Mouse (Mus musculus): ENCODE measurements around the gene Shq1. TPM values are rescaled to one million over a fixed set of nuclear protein-coding genes. Genes with fewer than 3 reads are reported as not detected.

Shq1 gene
- polyA plus RNA-seq (2014; fragmentation: Illumina TruSeq; extraction: RNeasy Lipid Tissue Mini Kit (QIAGEN cat#74804); ENCODE audit: low read depth, low replicate concordance) = 3.8 TPM

DNA sequence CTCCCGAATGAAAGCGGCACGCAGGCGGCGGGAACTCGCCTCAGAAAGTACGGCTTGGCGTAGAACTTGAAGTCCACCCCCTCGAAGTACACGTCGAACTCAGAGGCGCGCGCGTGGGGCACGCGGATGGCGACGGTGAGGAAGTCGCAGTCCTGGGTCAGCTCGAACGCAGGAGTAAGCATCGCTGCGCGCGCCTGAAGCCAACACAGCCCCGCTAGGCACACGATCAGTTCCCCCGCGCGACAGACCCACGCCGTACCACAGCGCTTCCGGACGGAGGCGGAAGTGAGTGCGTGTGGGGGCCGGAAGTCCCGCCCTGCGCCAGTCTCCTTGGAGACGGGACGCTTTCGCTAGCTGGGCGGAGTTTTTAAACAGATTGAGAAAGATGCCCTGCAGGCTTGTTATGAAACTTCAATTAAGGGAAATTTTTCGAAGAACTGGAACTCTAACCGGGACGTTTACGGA, at the start of gene Shq1:
Gene Shq1, minus strand, starts transcription at position 278 of the 465 bp plus-strand sequence.

DNA sequence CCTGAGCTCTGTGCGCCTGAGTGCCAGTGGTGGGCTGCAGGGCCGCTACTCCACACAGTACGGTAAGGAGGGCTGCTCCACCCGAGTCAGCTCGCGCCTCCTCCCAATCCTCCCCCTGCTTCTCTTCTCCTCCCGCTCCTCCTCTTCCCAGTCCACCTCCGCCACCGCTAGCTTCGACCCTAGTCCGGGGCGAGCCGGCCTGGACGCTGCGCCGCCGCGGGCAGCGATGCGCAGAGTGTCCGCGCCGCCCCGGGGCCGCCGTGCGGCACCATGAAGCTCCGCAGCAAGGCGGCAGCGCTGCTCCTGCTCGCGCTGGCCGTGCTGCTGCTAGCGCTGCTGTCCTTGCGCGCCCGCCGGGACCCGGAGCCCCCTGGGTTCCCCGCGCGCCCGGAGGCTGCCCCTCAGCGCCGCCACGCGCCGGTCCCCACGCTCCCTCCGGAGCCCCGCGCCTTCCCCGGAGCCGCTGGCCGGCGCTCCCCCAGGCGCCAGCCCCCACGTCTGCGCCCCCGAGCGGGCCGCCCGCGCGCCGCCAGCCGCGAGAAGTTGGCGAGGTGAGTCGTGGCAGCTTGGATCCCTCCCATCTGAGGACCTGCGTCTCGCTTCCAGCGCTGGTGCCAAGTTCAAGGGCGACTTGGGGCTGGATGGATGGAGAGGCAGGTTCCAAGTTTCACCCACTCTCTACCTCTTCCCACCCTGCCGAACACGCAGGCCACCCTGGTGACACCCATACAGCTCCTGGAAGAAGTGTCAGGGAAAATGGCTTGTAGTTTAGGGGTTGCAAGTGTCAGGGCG, 33.8 kb upstream of the Shq1 start, which contains the start of gene Gxylt2:
Gene Gxylt2, plus strand, starts transcription at position 161 of the 792 bp plus-strand sequence.

Other genes with a start within 250 kb of the Shq1 start
- 1.2 TPM for gene Gxylt2, start 33.6 kb upstream of the Shq1 start, polyA plus RNA-seq (2014; fragmentation: Illumina TruSeq; extraction: RNeasy Lipid Tissue Mini Kit (QIAGEN cat#74804); ENCODE audit: low read depth, low replicate concordance)
- gene Ppp4r2, start 162.5 kb upstream of the Shq1 start, polyA plus RNA-seq (2014; fragmentation: Illumina TruSeq; extraction: RNeasy Lipid Tissue Mini Kit (QIAGEN cat#74804); ENCODE audit: low read depth, low replicate concordance) = 124 TPM

Data from testis, adult 10 weeks (tissue).